In genomic region chr15:36360694-36361521, GRCm38 (mm10) we compare ENCODE assay signal across 10 mouse cellular contexts.
A peak's percentile ranks its signal among the peaks of the same experiment; 100 is the strongest.
DNase-seq lines count a peak whose midpoint lies in the region; ATAC-seq and TF ChIP-seq lines count a peak whose summit lies in the region.
"Had no signal": no experiment of that assay in that cellular context is flagged by ENCODE, and none has a peak within 500 bp of the region (broad histone marks: within the 10 kb centered on the region; RNA-seq: fewer than 3 reads in every experiment).

No protein-coding gene starts in this region.

- DNase-seq in kidney, adult 2 months: peak; percentile 30
- DNase-seq in kidney, adult 18-20 months: no peak
- DNase-seq in CH12.LX (ENCODE audit: extremely low read depth): peak; percentile 69
- peak; percentile 81 for DNase-seq in liver, embryonic 13.5 days
- no peak for DNase-seq in cerebellum, adult 8-10 months
- DNase-seq in left cerebral cortex, postnatal 25 days (ENCODE audit: low spot score in 2 of 2): no peak
- DNase-seq in cerebellum, postnatal 10 days: no peak

- no peaks in the 10 kb centered on the region for H3K9me3 ChIP-seq in CH12.LX (replicated peaks; ENCODE audit: low read length)
- H3K9me3 ChIP-seq in erythroblast, embryonic 14.5 days (ENCODE audit: control insufficient read depth, low read length): no peaks in the 10 kb centered on the region
- H3K9me3 ChIP-seq in liver, embryonic 13.5 days (replicated peaks): no peaks in the 10 kb centered on the region
- H3K9me3 ChIP-seq: embryonic facial prominence, embryonic 12.5 days had no signal

- no peak overlapping the region for H3K27ac ChIP-seq in kidney, adult 2 months (ENCODE audit: insufficient read depth, low read depth, low read length)
- peak overlapping the region; percentile 13; the same call in 1 of the 2 replicates for H3K27ac ChIP-seq in CH12.LX (ENCODE audit: insufficient read depth, low read depth)
- H3K27ac ChIP-seq in liver, embryonic 13.5 days: peak overlapping the region; percentile 97
- H3K27ac ChIP-seq: embryonic facial prominence, embryonic 12.5 days; left cerebral cortex, adult 2 months had no signal

- peak; percentile 82 for TF ChIP-seq EP300 in CH12.LX (IDR thresholded peaks at IDR 0.05; ENCODE audit: low read length)

- no peak overlapping the region for H3K4me3 ChIP-seq in kidney, adult 2 months (ENCODE audit: insufficient read depth, low read depth, low read length)
- H3K4me3 ChIP-seq in CH12.LX (replicated peaks in 1 of 3; ENCODE audit: low read depth in 2 of 3, low read length in 2 of 3, poor library complexity in 1 of 3): no peak overlapping the region
- H3K4me3 ChIP-seq in erythroblast, embryonic 14.5 days (replicated peaks): peak overlapping the region; percentile 50
- peak overlapping the region; percentile 33 for H3K4me3 ChIP-seq in liver, embryonic 13.5 days (replicated peaks)
- H3K4me3 ChIP-seq: embryonic facial prominence, embryonic 12.5 days; left cerebral cortex, adult 2 months had no signal

- ATAC-seq in liver, embryonic 13.5 days (ENCODE audit: low read depth): peak; percentile 98

- peak overlapping the region; percentile 67 for H3K4me2 ChIP-seq in CH12.LX (ENCODE audit: insufficient read depth, low read depth, poor library complexity, severe bottlenecking)
- H3K4me2 ChIP-seq in liver, embryonic 13.5 days: peak overlapping the region; percentile 57
- H3K4me2 ChIP-seq: embryonic facial prominence, embryonic 12.5 days had no signal

- TF ChIP-seq POLR2A in kidney, adult 2 months (IDR thresholded peaks at IDR 0.05; ENCODE audit: low read depth, low read length): no peak
- TF ChIP-seq POLR2A in CH12.LX (IDR thresholded peaks at IDR 0.05; ENCODE audit: low read depth, low read length): no peak

- in situ Hi-C loops in CH12.LX (cut with MboI; ENCODE audit: low pct_ligation_motif_present, low pct_unique_long_range_greater_than_20kb, low sequenced_read_pairs): no loop called here

- peak overlapping the region; percentile 15; the same call in 1 of the 2 replicates for H3K9ac ChIP-seq in CH12.LX (ENCODE audit: insufficient read depth, low read depth)
- H3K9ac ChIP-seq in liver, embryonic 13.5 days: peak overlapping the region; percentile 66
- H3K9ac ChIP-seq: embryonic facial prominence, embryonic 12.5 days had no signal

- no peaks in the 10 kb centered on the region for H3K27me3 ChIP-seq in kidney, adult 2 months (replicated peaks; ENCODE audit: control insufficient read depth, insufficient read depth, low read length)
- no peaks in the 10 kb centered on the region for H3K27me3 ChIP-seq in CH12.LX (replicated peaks)
- peaks cover 1% of the 10 kb centered on the region for H3K27me3 ChIP-seq in erythroblast, embryonic 14.5 days (ENCODE audit: control insufficient read depth)
- 0 out of 2 replicates have a peak, but pooled peaks cover 2% of the 10 kb centered on the region for H3K27me3 ChIP-seq in liver, embryonic 13.5 days
- H3K27me3 ChIP-seq: embryonic facial prominence, embryonic 12.5 days had no signal

- no peaks in the 10 kb centered on the region for H3K36me3 ChIP-seq in kidney, adult 2 months (ENCODE audit: control insufficient read depth, insufficient read depth, low read length)
- no peaks in the 10 kb centered on the region for H3K36me3 ChIP-seq in CH12.LX (replicated peaks in 1 of 2; ENCODE audit: control insufficient read depth in 1 of 2, insufficient read depth in 1 of 2, low read length in 1 of 2)
- H3K36me3 ChIP-seq in erythroblast, embryonic 14.5 days (ENCODE audit: control insufficient read depth): peaks cover 2% of the 10 kb centered on the region; the same call in 1 of the 2 replicates
- no peaks in the 10 kb centered on the region for H3K36me3 ChIP-seq in liver, embryonic 13.5 days
- H3K36me3 ChIP-seq: embryonic facial prominence, embryonic 12.5 days had no signal

- no peak for TF ChIP-seq CTCF in kidney, adult 2 months (conservative IDR thresholded peaks at IDR 0.05; ENCODE audit: insufficient read depth, insufficient read length, low read depth, low read length)
- no peak for TF ChIP-seq CTCF in CH12.LX (conservative IDR thresholded peaks at IDR 0.05 in 1 of 2, IDR thresholded peaks at IDR 0.05 in 1 of 2; ENCODE audit: low read depth in 2 of 2, low read length in 2 of 2)

- intact Hi-C loops in left cerebral cortex, postnatal 25 days (cut with DNase I): no loop called here

- WGBS in kidney, adult 2 months: 79% methylated on average over 14 of the region's 14 CpGs
- 22% methylated on average over 14 of the region's 14 CpGs for WGBS in liver, embryonic 13.5 days (ENCODE audit: insufficient replicate concordance)

- H3K4me1 ChIP-seq in kidney, adult 2 months (ENCODE audit: control insufficient read depth, insufficient read depth, low read length): 0 out of 2 replicates have a peak, but pooled peaks cover 2% of the 10 kb centered on the region
- peaks cover 15 to 45% of the 10 kb centered on the region in 2 experiments for H3K4me1 ChIP-seq in CH12.LX (ENCODE audit: control insufficient read depth in 1 of 2, insufficient read depth in 2 of 2)
- H3K4me1 ChIP-seq in erythroblast, embryonic 14.5 days (ENCODE audit: control insufficient read depth): peaks cover 66% of the 10 kb centered on the region
- H3K4me1 ChIP-seq in liver, embryonic 13.5 days (replicated peaks): peaks cover 59% of the 10 kb centered on the region
- H3K4me1 ChIP-seq: embryonic facial prominence, embryonic 12.5 days had no signal

- no peak; the same call in 1 of the 2 replicates for TF ChIP-seq RAD21 in CH12.LX (IDR thresholded peaks at IDR 0.05; ENCODE audit: low read depth, low read length)

- H3K79me2 ChIP-seq in CH12.LX (replicated peaks; ENCODE audit: control insufficient read depth, extremely low read depth, insufficient read depth, poor library complexity, severe bottlenecking): no peaks in the 10 kb centered on the region

- dilution Hi-C loops in CH12.LX (cut with MboI; ENCODE audit: extremely low pct_ligation_motif_present, extremely low pct_unique_long_range_greater_than_20kb, low sequenced_read_pairs): no loop called here

TF ChIP-seq in CH12.LX, 34 proteins besides CTCF, POLR2A, EP300 and RAD21:
- peak; percentile 89 for TF ChIP-seq MAX (IDR thresholded peaks at IDR 0.05; ENCODE audit: low read length)
- 0 out of 2 replicates have a peak, but pooled peaks have one; percentile 4 for TF ChIP-seq HCFC1 (IDR thresholded peaks at IDR 0.05; ENCODE audit: low read depth, low read length)
- no peak for TF ChIP-seq JUN (IDR thresholded peaks at IDR 0.05; ENCODE audit: insufficient read depth, low read depth, low read length)
- peak; percentile 66 for TF ChIP-seq BHLHE40 (IDR thresholded peaks at IDR 0.05; ENCODE audit: low read depth, low read length)
- no peak for TF ChIP-seq USF2 (conservative IDR thresholded peaks at IDR 0.05; ENCODE audit: low read depth, low read length)
- TF ChIP-seq JUND (conservative IDR thresholded peaks at IDR 0.05; ENCODE audit: low read depth, low read length): peak; percentile 42; the same call in 1 of the 2 replicates
- peak; percentile 57; the same call in 1 of the 2 replicates for TF ChIP-seq MXI1 (IDR thresholded peaks at IDR 0.05; ENCODE audit: low read depth, low read length)
- TF ChIP-seq ZKSCAN1 (IDR thresholded peaks at IDR 0.05; ENCODE audit: borderline replicate concordance, low read depth, low read length): no peak
- peak; percentile 82; the same call in 1 of the 2 replicates for TF ChIP-seq MYC (IDR thresholded peaks at IDR 0.05; ENCODE audit: low read depth, low read length)
- TF ChIP-seq MEF2A (IDR thresholded peaks at IDR 0.05; ENCODE audit: borderline replicate concordance, low read depth, low read length): 0 out of 2 replicates have a peak, but pooled peaks have one; percentile 53
- TF ChIP-seq CHD1 (IDR thresholded peaks at IDR 0.05; ENCODE audit: low read depth, low read length): peak; percentile 3; the same call in 1 of the 2 replicates
- TF ChIP-seq SIN3A (IDR thresholded peaks at IDR 0.05; ENCODE audit: low read length): 0 out of 2 replicates have a peak, but pooled peaks have one; percentile 55
- peak; percentile 84 for TF ChIP-seq ETS1 (conservative IDR thresholded peaks at IDR 0.05; ENCODE audit: low read depth, low read length)
- TF ChIP-seq KAT2A (IDR thresholded peaks at IDR 0.05; ENCODE audit: insufficient replicate concordance, low read length): no peak
- TF ChIP-seq MAZ (IDR thresholded peaks at IDR 0.05; ENCODE audit: low read depth, low read length): peak; percentile 9; the same call in 1 of the 2 replicates
- peak; percentile 79; the same call in 1 of the 2 replicates for TF ChIP-seq IRF4 (IDR thresholded peaks at IDR 0.05; ENCODE audit: low read depth, low read length)

Comparison
In these comparisons a context has a peak if more than half of its experiments do, and no peak if none do; other contexts are left out.
1. DNase-seq: peak in kidney, adult 2 months (single experiment), CH12.LX (single experiment) and liver, embryonic 13.5 days (single experiment); none in kidney, adult 18-20 months (single experiment), cerebellum, adult 8-10 months (single experiment), left cerebral cortex, postnatal 25 days (0 of 2) and cerebellum, postnatal 10 days (0 of 2).
2. H3K4me3 ChIP-seq: peak in erythroblast, embryonic 14.5 days (single experiment) and liver, embryonic 13.5 days (single experiment); none in kidney, adult 2 months (single experiment) and CH12.LX (0 of 3).